Mouse (Mus musculus): ENCODE measurements around the gene Med20.

The Med20 gene

DNA sequence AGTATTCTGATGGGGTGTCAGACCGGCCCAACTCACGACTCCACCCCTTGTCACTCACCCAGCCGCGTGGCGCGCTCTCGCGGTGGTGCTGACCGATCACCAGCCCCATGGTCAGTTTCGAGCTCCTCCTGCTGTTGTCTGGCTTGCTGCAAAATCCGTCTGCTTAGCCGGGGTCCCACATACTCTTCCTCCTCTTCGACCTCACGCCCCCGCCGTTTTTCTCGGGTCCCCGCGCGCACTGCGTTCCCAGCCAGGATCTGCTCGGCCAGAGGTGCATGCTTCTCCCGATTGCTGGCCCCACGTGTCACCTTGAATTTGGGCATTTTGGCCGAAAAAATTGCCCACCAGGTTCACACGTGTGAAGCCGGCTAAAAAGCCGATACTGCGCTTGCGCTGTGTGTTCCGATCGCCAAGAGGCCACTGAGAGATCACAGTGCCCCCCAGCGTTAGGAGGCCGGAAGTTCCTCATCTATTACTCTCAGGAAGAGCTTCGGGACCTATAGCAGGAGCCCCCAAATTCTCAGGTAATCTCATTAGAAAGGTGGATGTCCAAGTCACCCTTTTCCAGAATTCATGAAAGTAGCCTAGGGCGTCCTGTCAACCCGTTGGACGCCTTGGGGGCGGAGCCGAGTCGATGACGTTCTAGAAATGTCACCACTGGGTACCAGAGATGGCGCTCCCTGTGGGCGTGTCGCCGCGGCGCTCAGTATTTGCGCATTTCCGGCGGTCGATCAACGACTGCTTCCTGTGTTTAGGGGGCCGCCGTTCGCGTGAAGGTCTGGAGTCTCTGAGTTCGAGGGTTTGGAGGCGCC, at the start of gene Med20, which contains the start of the genes Bysl and Gm20517:
Gene Med20 (plus strand): TSS at position 734 of the 812 bp plus-strand sequence.
Gene Bysl (minus strand): TSS at position 644 of the 812 bp plus-strand sequence.
Gene Gm20517 (plus strand): TSS at position 741 of the 812 bp plus-strand sequence.
- DNase-seq, result peak; percentile 98

- no peak for DNase-seq
Observed at GRCm38 (mm10) chr17:47562875-47563274, 48.5 kb upstream of the Med20 start.

GRCm38 (mm10) chr17:47564612-47565011, 46.8 kb upstream of the Med20 start:
- DNase-seq, result no peak

DNA sequence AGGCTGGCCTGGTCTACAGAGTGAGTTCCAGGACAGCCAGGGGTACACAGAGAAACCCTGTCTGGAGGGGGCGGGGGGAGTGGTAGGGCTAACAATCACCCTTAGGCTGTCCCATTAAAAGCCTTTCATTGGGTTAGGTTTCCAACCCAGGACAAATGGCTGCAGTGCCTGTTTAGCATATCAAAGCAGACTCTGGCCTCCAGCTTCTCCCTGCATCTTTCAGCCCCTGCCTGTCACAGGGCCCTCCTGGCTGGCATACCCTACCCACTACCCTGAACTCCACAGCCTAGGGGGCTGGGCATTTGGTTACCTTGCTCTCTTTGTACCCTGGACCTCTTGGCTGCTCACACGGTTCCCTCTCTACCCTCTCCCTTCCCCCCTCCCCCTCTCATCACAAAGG, 45.2 kb upstream of the Med20 start:
- no peak for DNase-seq

- DNase-seq, result no peak
Observed at GRCm38 (mm10) chr17:47567271-47567670, 44.1 kb upstream of the Med20 start.

DNA sequence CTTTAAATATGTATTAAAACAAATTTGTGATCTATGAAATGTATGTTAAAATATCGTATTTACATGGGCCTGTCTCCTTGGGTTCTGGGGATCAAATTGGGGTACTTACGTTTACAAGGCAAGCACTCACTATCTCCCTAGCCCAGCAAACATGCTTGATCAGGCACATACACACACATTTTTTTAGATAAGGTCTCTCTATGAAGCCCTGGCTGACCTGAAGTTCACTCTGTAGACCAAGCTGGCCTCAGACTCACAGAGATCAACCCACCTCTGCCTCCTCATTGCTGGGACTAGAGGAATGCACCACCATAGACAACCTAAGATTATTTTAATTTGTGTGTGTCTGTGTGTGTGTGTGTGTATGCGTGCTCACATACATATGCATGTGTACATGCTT, 43.0 kb upstream of the Med20 start:
- DNase-seq, result no peak

GRCm38 (mm10) chr17:47568951-47569527, 42.3 kb upstream of the Med20 start:
- no peak for DNase-seq

GRCm38 (mm10) chr17:47571621-47572020, 39.8 kb upstream of the Med20 start:
- DNase-seq, result no peak

DNA sequence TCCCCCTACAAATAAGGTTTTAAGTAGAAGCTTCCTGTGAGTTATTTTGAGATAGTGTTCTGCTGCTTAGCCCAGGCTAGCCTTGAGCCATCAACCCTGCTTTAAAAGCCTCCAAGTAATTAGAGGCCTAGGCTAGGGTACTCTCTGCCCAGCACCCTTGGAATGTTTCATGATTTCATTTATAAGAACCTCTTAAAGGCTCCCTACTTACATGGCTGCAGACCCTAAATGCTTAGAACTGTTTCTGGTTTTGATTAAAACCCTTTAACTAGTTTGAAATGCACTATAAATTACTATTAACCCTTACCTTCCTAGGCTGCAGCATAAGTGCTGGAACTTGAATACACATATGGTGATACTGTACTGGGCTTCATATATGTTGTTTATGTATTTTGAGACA, 38.9 kb upstream of the Med20 start:
- no peak for DNase-seq

DNA sequence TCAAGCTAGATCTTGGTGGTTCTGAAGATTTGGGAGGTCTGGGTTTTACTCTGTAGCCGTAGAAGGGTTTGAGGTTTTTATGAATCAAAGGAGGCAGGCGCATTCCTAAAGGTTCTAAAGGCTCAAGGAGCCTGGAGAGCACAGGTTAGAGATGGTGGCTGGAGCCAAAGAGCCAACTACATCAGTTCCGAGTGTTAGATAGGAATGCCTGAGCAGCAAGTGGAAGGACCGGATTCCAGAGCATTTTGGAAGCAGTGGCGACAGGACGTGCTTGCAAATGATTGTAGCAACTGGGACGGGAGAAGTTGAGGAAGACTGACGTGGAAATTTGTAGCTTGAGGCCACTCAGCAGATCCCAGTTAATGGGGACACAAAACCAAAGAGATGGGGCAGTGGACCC, 37.4 kb upstream of the Med20 start:
- DNase-seq, result no peak

- no peak for DNase-seq
Observed at GRCm38 (mm10) chr17:47574830-47575229, 36.6 kb upstream of the Med20 start.

DNA sequence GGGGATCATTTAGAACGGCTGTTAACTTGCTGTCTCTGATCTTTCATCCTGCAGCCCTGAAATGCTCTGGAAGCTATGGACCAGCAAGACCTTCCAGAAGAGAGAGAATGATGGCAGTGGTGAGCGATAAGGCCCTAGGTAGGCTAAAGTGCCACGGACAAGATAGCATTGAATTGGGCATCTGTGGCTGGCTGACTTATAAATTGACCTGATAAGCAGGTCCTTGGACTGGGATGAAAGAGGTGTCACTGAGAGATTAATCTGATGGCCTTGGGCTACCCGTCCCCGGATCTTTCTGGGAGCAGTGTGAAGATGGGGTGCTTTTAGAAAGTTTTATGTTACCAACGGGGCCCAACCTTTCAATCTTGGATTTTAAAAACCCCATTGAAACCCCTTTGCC, 32.7 kb upstream of the Med20 start:
- DNase-seq, result no peak

DNA sequence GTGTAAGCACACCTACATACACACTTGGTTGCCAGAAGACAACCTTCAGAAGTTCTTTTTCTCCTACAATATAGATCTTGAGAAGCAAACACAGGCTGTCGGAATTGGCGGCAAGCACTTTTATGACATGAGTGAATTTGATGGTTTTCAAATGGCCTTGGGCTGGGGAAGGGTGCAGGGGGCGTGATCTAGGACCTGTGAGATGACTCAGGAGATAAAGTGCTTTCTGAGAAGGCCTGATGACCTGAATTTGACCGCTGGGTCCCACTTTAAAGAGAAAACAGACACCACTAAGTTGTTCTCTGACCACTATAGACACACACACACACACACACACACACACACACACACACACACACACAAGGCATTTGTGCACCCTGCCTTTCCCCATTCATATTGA, 30.4 kb upstream of the Med20 start:
- no peak for DNase-seq

- DNase-seq, result peak; percentile 5
Observed at GRCm38 (mm10) chr17:47588517-47588916, 22.9 kb upstream of the Med20 start.

GRCm38 (mm10) chr17:47591073-47591472, 20.3 kb upstream of the Med20 start:
- no peak for DNase-seq

DNA sequence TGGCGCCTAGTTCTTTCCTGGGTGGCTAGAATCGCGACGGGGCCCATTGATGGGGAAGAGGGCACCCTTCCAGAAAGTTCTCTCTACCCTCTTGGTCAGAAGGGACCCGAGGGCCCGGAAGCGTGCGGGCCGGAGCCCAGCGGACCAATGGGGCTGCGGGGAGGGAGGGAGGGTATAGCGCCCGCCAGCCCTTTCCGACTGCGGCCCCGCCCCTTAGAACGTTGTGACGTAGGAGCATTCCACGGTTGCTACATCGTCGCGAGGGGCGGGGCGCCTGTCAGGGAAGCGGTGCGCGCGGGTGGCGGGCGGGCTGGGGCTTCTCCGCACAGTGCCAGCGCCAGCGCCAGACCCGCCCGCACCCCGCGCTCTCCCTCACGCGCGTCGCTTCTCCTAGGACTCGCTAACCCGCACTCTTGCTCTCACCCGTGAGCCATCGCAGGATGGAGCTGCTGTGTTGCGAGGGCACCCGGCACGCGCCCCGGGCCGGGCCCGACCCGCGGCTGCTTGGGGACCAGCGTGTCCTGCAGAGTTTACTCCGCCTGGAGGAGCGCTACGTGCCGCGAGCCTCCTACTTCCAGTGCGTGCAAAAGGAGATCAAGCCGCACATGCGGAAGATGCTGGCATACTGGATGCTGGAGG, 18.0 kb upstream of the Med20 start:
- peak; percentile 100 for DNase-seq

DNA sequence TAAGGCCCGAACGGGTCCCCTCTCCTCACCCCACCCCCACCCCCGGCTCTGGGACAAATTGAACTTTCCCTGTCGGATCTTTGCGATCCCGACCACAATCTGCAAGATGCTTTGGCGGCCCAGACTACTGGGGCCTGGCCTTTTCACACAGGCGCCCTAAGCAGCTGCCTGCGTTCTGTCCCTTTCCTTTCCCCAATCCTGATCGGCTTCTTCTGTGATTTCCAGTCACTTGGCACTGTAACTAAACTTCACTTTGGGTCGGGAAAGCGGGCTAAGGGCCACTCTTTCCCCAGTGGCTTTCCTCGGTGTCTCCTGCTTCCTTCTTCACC, 17.6 kb upstream of the Med20 start:
- DNase-seq, result no peak

DNA sequence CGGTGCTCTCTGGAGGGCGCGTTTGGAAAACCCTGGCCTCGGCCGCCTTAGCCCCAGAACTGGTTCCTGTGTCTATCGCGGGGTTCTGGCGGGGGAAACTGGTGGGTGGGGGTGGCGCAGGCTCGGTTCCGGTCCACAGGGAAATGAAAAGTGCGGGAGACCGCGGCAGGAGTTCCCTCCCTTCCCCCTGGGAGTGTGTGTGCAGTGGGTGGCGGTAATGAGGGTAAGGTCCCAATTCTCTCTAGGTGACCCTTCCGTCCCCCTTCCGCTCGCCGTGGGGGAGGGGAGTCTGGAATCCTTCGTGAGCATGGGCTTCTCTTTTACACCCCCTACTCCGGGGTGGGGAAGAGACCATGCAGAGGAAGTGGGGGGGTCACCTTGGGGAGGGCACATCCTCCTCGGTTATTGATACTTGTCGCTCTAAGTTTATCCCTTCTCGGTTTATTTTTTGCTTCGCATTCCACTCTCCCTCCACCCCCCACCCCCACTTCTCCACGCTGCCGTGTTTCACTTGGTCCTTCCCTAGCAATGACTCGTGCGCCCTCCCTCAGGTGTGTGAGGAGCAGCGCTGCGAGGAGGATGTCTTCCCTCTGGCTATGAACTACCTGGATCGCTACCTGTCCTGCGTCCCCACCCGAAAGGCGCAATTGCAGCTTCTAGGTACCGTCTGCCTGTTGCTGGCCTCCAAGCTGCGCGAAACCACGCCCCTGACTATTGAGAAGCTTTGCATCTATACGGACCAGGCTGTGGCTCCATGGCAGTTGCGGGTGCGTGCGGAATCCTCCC, 17.0 kb upstream of the Med20 start:
- DNase-seq, result peak; percentile 82

DNA sequence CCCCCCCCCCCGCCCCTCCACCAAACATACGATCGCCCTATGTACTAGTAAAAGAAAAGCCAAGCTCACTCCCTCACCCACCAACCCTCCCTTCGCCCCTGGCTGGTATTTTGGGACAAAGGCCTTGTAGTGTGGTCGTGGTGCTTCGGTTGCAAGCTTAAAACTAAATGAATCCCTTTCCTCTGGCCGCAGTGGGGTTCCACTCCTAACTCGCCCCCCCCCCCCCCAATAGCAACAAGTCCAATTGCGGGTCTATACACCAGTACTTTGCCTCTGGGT, 16.5 kb upstream of the Med20 start:
- DNase-seq, result no peak

DNA sequence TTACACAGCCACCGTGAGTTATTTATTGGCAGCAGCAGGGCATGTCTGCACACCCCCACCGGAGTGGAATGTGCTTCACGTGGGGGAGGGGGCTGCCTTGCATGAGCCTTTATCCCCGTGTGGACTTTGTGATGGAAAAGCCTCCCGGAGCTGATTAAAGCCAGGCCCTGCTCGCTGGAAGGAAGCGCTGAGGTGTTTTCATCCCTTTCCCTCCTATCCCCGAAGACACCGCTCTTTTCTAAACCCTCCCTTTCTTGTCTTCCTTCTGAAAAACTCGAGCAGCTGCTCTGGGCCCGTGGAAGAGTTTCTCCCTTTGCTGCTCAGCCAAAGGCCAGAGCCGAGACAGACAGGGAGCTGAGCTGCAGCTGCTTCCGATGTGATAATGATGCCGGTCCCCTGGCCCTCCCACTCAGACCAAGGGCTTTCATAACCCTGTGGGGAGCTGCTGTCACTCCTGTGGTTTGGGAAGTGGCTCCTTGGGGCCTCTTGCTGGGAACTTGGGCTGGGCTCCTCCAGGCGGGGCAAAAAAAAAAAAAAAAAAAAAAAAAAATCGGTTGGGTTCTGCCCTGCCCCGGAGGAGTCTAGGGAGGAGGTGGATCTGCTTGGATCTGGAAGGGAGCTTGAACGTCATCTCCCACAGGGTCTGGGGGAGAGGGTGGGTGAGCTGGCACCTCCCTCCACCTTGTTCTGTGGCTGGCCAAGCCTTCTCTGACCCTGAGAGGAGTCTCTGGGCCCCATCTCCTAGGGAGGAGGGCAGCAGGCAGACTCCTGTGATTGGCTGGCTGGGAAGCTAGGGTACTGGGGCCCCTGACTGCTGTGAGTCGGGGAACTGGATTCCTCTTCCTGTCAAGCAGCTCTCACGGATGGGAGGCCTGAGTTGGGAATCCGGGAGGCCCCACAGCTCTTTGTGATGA, 15.9 kb upstream of the Med20 start:
- peak; percentile 75 for DNase-seq

- no peak for DNase-seq
Observed at GRCm38 (mm10) chr17:47596162-47596838, 15.1 kb upstream of the Med20 start.

DNA sequence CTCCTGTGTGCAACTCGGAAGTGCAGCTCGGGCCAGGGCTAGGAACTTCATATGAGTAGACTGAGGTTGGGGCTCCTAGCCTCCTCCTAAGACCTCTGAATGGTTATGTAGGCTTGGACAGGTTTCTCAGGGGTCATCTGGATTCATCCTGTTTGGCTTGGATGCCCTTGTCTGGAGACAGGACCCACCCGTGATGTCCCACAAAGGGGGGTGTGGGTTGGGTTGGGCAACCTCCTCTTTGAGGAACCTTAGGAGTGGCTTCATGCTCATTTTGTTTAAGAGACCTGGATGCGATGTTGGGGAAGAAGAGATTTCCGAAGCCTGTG, 14.6 kb upstream of the Med20 start:
- peak; percentile 52 for DNase-seq
